Mouse (Mus musculus) hindbrain, postnatal 0 days (tissue): ENCODE data around the gene Gdf11. TPM values are rescaled to one million over a fixed set of nuclear protein-coding genes. Genes with fewer than 3 reads are reported as not detected.
A peak's percentile ranks its signal among the peaks of the same experiment; 100 is the strongest.

ENCODE experiments used
- ATAC-seq: fragments of 200-750 bp; cut with Nextera tagmentation; 2 replicates; pipeline ENCODE4 v1.8.0; 2017; ENCODE audit warnings: mild to moderate bottlenecking, moderate TSS enrichment, moderate library complexity
- DNase-seq: peaks from one replicate; pipeline ENCODE4 v3.0.0-alpha.2; 2015; ENCODE audit warnings: low spot score
- H3K27ac ChIP-seq: fragments of 300-500 bp; sonication (generic); 2 replicates; pipeline ENCODE4 v1.5.1; 2014; ENCODE audit warnings: mild to moderate bottlenecking
- H3K27me3 ChIP-seq: fragments of 300-500 bp; sonication (generic); 2 replicates; pipeline ENCODE4 v1.6.1; 2014; ENCODE audit warnings: low read length, mixed read lengths; ENCODE audit not compliant: insufficient read depth
- H3K36me3 ChIP-seq: fragments of 300-500 bp; sonication (generic); 2 replicates; pipeline ENCODE4 v1.6.1; 2014; ENCODE audit warnings: low read length, mixed read lengths; ENCODE audit not compliant: insufficient read depth
- H3K4me1 ChIP-seq: fragments of 300-500 bp; sonication (generic); 2 replicates; pipeline ENCODE4 v1.6.1; 2014; ENCODE audit warnings: antibody characterized with exemption, low read length, mixed read lengths; ENCODE audit not compliant: insufficient read depth
- H3K4me2 ChIP-seq: fragments of 300-500 bp; sonication (generic); 2 replicates; pipeline ENCODE4 v1.6.1; 2014; ENCODE audit warnings: low read depth, mild to moderate bottlenecking, low read length, moderate library complexity, mixed read lengths
- H3K4me3 ChIP-seq: fragments of 300-500 bp; sonication (generic); 2 replicates; pipeline ENCODE4 v1.5.1; 2014; ENCODE audit warnings: low read length
- H3K9ac ChIP-seq: fragments of 300-500 bp; sonication (generic); replicated peaks from 2 replicates; pipeline ENCODE4 v1.6.1; 2014; ENCODE audit warnings: mild to moderate bottlenecking, low read length, moderate library complexity, mixed read lengths
- H3K9me3 ChIP-seq: fragments of 300-500 bp; sonication (generic); 2 replicates; pipeline ENCODE4 v1.6.1; 2016; ENCODE audit warnings: low read length, mixed read lengths
- CTCF ChIP-seq: IDR thresholded peaks from 2 replicates; pipeline ENCODE4 v1.5.1; 2016; ENCODE audit warnings: antibody characterized with exemption, control low read depth, low read depth
- WGBS: fragments of 180-500 bp; shearing (Covaris S2); extraction: QIAGEN DNeasy Blood & Tissue Kit; methylation state at CpG from one replicate; pipeline ENCODE4 v1.1.7; 2014; 5-methylcytosine and 5-hydroxymethylcytosine counted together
- polyA plus RNA-seq: library from polyadenylated mRNA; unstranded; fragments of >200 nt; fragmentation: Nextera tagmentation; extraction: Ambion mirVana; gene quantifications from 2 replicates; pipeline ENCODE4 v1.2.1, GENCODE M21; 2015
- total RNA-seq: library from RNA; depleted of rRNA; stranded (reverse); fragments of >200 nt; gene quantifications from 2 replicates; pipeline ENCODE4 v1.2.3, GENCODE M21; 2014

The Gdf11 gene
- total and polyA plus RNA-seq, 2 experiments from 2014 or later, result 6.7 to 18.8 TPM

DNA sequence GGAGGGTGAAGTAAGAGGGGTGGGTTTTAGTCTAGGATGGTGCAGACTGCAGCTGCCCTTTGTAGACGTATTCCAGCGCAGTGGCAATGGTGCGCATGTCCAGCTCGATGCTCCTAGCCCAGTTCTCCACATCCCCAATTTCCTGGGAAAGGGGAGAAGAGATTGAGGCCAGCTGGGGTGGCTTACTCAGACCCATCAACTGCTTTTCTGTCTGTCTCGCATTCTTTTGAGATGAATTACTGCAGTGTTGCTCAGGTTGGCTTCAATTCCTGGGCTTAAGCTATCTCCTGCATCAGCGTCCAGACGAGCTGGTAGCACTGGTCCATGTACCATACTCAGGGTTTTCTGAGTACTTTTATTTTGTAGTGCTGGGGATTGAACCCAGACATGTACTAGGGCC lies 28.4 kb upstream of the Gdf11 start:
- peak overlapping the region; percentile 89 for H3K27ac ChIP-seq
- no peak overlapping the region for H3K4me3 ChIP-seq
- no peak overlapping the region for H3K4me2 ChIP-seq
- no peaks in the 10 kb centered on the region for H3K9me3 ChIP-seq
- H3K4me1 ChIP-seq, result peaks cover 23% of the 10 kb centered on the region
- TF ChIP-seq CTCF, result no peak
- H3K9ac ChIP-seq, result no peak overlapping the region; the same call in 1 of the 2 replicates
- H3K27me3 ChIP-seq, result no peaks in the 10 kb centered on the region
- ATAC-seq (no peak), DNase-seq (no peak)
- no peaks in the 10 kb centered on the region; the same call in 1 of the 2 replicates for H3K36me3 ChIP-seq
- WGBS, result 75% methylated on average over 7 of the region's 7 CpGs

GRCm38 (mm10) chr10:128919203-128919631 lies 27.7 kb upstream of the Gdf11 start:
- H3K4me1 ChIP-seq, result peaks cover 22% of the 10 kb centered on the region
- peak; percentile 73 for DNase-seq
- 9% methylated on average over 6 of the region's 6 CpGs for WGBS

DNA sequence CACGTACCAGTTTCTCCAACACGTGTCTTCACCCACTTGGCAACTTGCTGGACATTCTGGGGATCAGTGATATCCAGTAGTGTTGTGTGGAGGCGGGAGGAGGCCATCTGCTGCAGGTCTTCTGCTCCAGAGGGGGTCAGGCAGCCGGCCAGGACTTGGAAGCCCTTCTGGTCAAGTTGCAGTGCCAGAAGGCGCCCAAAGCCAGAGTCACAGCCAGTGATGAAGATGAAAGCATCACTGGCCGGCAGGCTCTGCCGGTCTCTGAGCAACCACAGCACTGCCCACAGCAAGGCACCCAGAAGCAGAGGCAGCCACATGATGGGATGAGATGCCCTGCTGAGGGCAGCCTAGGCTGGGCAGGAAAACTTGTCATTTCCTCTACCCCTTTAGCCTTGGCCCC lies 26.7 kb upstream of the Gdf11 start:
- WGBS, result 36% methylated on average over 7 of the region's 7 CpGs
- ATAC-seq, result peak; percentile 20
- H3K36me3 ChIP-seq, result no peaks in the 10 kb centered on the region; the same call in 1 of the 2 replicates
- TF ChIP-seq CTCF, result peak; percentile 11; the same call in 1 of the 2 replicates
- H3K4me3 ChIP-seq, result no peak overlapping the region
- H3K4me1 ChIP-seq, result peaks cover 16% of the 10 kb centered on the region
- H3K9ac ChIP-seq, result no peak overlapping the region; the same call in 1 of the 2 replicates
- peak overlapping the region; percentile 89 for H3K27ac ChIP-seq
- no peaks in the 10 kb centered on the region for H3K9me3 ChIP-seq
- DNase-seq, result peak; percentile 78
- no peaks in the 10 kb centered on the region for H3K27me3 ChIP-seq
- H3K4me2 ChIP-seq, result peak overlapping the region; percentile 1; the same call in 1 of the 2 replicates

More at GRCm38 (mm10) chr10:128919203-128919631, 27.7 kb upstream of the Gdf11 start:
- Histone ChIP-seq H3K36me3 (no peaks in the 10 kb centered on the region; the same call in 1 of the 2 replicates), H3K9me3 (no peaks in the 10 kb centered on the region), H3K4me3 (no peak overlapping the region), H3K9ac (no peak overlapping the region; the same call in 1 of the 2 replicates), H3K27me3 (no peaks in the 10 kb centered on the region), H3K4me2 (peak overlapping the region; percentile 1; the same call in 1 of the 2 replicates), H3K27ac (peak overlapping the region; percentile 89)
- ATAC-seq, result peak; percentile 36
- no peak for TF ChIP-seq CTCF

DNA sequence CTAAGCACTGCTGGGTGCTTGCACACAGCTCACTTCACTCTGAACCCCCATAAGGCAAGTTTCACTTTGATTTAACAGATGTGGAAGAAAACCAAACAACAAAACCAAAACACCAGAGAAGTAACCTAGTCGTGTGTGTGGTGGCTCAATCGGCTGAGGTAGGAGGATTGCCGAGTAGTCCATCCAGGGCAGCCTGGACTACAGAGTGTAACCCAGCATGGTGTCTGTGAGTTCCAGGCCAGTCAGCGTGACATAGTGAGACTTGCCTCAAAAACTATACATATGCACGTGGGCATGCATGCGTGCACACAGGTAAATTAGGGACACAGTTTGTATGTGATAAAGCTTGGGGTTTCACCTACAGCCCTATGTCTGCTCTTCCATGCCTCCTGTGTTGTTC lies 25.9 kb upstream of the Gdf11 start:
- H3K9ac ChIP-seq, result 0 out of 2 replicates have a peak overlapping the region, but pooled peaks have one; percentile 18
- no peaks in the 10 kb centered on the region for H3K9me3 ChIP-seq
- peak overlapping the region; percentile 89; the same call in 1 of the 2 replicates for H3K27ac ChIP-seq
- H3K36me3 ChIP-seq, result no peaks in the 10 kb centered on the region; the same call in 1 of the 2 replicates
- no peak for DNase-seq
- WGBS, result 71% methylated on average over 6 of the region's 6 CpGs
- H3K4me2 ChIP-seq, result no peak overlapping the region
- no peak for ATAC-seq
- no peaks in the 10 kb centered on the region for H3K27me3 ChIP-seq
- TF ChIP-seq CTCF, result no peak
- H3K4me1 ChIP-seq, result peaks cover 13% of the 10 kb centered on the region
- no peak overlapping the region for H3K4me3 ChIP-seq

DNA sequence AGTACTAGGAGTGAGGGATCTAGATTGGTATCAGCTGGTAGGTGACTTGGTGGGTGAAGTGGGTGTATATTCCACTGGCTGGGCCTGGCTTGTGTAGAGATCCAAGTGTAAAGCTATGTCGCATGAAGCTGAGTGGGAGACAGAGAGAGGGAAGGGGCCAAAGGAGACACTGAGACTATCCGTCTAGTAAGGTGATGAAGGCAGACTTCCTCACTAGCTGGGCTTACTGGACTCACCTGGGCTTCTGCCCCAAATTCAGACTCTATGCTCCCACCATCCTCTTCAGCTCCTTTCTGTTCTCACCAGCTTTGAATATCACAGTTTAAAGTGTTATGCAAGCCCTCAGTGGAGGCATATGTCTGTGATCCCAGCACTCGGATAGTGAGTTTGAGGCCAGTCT lies 25.1 kb upstream of the Gdf11 start:
- no peaks in the 10 kb centered on the region for H3K9me3 ChIP-seq
- no peak for TF ChIP-seq CTCF
- H3K27me3 ChIP-seq, result no peaks in the 10 kb centered on the region
- H3K9ac ChIP-seq, result no peak overlapping the region
- WGBS, result 90% methylated on average over 3 of the region's 3 CpGs
- no peak overlapping the region for H3K27ac ChIP-seq
- no peak overlapping the region for H3K4me2 ChIP-seq
- DNase-seq, result no peak
- no peak overlapping the region for H3K4me3 ChIP-seq
- peaks cover 6% of the 10 kb centered on the region for H3K4me1 ChIP-seq
- ATAC-seq, result no peak
- no peaks in the 10 kb centered on the region; the same call in 1 of the 2 replicates for H3K36me3 ChIP-seq

DNA sequence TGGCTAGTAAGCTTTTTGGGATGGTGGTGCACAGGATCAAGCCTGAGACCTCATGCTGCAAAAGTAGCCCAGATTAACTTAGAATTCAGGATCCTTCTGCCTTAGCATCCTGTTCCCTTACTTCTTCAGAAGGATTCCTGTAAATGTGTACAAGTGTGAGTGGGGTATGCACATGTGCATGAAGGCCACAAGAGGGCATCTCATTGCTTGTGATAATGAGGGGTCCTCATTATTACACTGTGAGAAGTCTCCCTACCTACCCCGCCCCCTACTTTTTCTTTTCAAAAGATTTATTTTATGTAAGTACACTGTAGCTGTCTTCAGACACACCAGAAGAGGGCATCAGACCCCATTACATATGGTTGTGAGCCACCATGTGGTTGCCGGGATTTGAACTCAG lies 24.0 kb upstream of the Gdf11 start:
- WGBS, result 91% methylated on average over 2 of the region's 2 CpGs

GRCm38 (mm10) chr10:128913696-128914095 lies 22.2 kb upstream of the Gdf11 start:
- no peak for ATAC-seq
- no peak for TF ChIP-seq CTCF
- Histone ChIP-seq H3K27ac (no peak overlapping the region), H3K27me3 (no peaks in the 10 kb centered on the region), H3K4me1 (no peaks in the 10 kb centered on the region), H3K4me2 (no peak overlapping the region), H3K36me3 (no peaks in the 10 kb centered on the region; the same call in 1 of the 2 replicates), H3K4me3 (no peak overlapping the region), H3K9me3 (no peaks in the 10 kb centered on the region), H3K9ac (no peak overlapping the region)
- DNase-seq, result no peak
- WGBS, result 56% methylated on average over 12 of the region's 12 CpGs

More for the DNA sequence above, 24.0 kb upstream of the Gdf11 start:
- Histone ChIP-seq H3K4me3 (no peak overlapping the region), H3K4me1 (no peaks in the 10 kb centered on the region), H3K4me2 (no peak overlapping the region), H3K9me3 (no peaks in the 10 kb centered on the region), H3K36me3 (no peaks in the 10 kb centered on the region; the same call in 1 of the 2 replicates), H3K27me3 (no peaks in the 10 kb centered on the region), H3K9ac (no peak overlapping the region), H3K27ac (no peak overlapping the region)
- peak; percentile 25 for DNase-seq
- peak; percentile 56 for TF ChIP-seq CTCF
- no peak for ATAC-seq
